Mouse (Mus musculus): ENCODE measurements around the gene Ift52. TPM values are rescaled to one million over a fixed set of nuclear protein-coding genes. Genes with fewer than 3 reads are reported as not detected.

Gene Ift52
- total RNA-seq, 2 experiments from 2014 or later: 21.4 to 23.4 TPM

DNA sequence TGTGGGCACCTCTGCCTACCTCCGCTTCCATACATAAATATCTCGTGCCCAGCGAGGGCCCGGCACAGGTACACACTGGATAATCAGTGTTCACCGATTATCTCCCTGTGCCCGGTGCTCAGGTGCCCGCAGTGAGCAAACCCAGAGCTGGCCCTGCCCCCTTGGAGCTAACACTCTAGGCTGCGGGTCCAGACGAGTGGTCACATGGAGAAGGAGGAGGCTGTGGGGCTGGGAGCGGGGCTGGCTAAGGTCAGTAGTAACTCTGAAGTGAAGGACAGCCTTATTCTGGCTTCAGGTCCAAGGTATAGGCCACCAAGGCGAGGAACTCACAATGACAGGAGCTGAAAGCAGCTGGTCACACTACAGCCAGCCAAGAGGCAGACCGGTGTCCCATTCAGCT, 57.7 kb downstream of the Ift52 start:
- DNase-seq: no peak

DNA sequence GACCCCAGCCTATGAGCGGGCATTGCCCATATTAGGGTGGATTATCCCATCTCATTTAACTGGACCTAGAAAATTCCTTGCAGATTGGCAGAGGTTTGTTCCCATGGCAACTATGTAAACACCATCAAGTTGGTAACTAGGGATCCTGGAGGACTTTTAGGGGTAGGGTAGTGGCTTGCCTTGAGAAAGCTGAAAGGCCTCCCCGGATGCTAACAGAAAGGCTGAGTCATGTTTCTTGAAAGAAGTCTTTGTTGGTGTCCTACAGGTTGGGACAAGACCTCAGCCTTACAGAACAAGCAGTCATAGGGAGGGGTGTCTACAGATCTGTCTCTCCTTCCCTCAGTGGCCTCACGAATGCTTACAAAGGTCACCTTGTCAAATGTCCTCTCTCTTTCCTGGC, 58.1 kb downstream of the Ift52 start:
- DNase-seq: no peak

GRCm38 (mm10) chr2:163079041-163079440, 61.9 kb downstream of the Ift52 start:
- DNase-seq: no peak

DNA sequence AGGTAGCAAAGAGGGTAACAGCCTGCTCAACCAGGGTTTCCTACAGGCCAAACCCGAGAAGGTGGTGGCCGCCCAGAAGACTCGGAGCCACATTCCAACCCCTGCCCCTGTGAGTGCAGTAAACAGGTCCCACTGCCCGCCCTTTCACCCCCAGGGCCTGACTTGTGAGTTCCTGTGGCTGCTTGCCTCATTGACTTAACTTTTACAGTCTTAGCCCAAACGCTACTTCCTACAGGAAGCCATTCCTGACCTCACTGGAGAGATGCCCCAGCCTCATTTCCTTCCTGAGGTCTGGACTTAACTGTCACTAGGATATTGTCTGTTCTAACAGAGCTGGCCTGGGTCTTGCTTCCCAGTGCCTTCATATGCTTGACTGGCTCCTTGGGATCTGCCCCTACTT, 65.4 kb downstream of the Ift52 start:
- DNase-seq: no peak

- DNase-seq: no peak
Observed at GRCm38 (mm10) chr2:163084519-163084918, 67.4 kb downstream of the Ift52 start.

DNA sequence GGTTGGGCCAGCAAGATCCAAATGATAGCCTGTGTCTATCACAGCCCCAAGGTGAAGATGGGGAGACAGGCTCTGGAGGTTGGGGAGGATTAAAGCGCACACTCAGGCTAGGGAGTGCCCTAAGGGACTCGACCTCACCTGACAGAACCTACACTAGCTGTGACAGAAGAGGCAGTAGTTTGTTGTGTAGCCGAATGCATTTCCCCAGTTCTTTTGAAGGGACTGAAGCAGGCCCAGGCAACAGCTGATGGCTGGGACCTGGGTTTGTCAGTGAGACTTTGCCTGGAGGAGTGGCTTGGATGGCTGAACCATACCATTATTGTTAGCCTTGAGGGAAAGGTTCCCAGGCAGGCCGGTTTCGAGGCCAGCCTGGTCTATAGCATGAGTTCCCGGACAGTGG, 67.9 kb downstream of the Ift52 start:
- no peak for DNase-seq

- DNase-seq: no peak
Observed at GRCm38 (mm10) chr2:163086561-163086960, 69.4 kb downstream of the Ift52 start.

DNA sequence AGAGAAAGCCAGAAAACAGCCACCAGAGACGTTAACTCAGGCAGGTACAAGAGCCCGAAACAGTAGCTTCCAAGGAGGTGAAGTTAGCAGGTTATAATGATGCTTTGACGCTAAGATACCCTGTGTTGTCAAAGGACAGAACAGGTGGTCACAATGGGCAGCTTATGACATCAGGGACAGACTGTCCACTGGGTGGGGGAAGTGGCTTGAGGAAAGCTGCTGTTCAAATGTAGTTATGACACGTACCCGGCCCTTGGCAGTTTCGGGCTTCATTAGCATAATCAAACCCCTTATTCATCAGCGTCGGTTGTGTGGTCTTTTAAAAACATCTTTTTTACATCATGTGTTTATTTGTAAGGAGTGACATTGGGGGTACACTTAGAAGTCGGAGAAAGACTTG, 70.6 kb downstream of the Ift52 start, which contains the start of gene Gtsf1l:
Gene Gtsf1l, minus strand, starts transcription at position 128 of the 400 bp plus-strand sequence.
- DNase-seq: no peak

DNA sequence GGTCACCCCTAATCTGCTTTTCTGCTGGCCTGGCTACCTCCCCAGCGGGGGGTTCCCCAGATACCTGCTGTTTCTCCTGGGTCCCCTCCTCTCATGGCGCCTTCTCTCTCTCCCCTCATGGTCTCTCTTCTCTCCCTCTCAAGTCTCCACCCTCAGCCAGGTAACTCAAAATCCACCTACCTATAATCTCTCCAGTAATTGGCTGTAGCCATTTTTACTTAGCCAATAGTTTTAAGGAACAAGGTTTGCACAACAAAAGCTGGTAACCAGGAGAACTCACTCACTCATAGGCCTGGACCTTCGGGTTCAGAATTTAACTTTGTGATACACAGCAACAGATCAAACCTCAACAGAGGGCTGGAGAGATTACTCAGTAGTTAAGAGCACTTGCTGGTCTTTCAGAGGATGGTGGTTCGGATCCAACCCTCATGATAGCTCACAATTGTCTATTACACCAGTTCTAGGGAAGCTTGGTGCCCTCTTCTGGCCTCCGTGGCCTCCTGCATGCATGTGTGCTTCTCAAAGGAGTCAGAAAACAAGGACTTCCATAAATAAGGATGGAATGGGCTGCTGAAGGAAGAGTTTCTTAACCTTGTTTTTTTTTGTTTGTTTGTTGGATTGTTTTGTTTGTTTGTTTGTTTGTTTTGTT, 72.4 kb downstream of the Ift52 start:
- no peak for DNase-seq

DNA sequence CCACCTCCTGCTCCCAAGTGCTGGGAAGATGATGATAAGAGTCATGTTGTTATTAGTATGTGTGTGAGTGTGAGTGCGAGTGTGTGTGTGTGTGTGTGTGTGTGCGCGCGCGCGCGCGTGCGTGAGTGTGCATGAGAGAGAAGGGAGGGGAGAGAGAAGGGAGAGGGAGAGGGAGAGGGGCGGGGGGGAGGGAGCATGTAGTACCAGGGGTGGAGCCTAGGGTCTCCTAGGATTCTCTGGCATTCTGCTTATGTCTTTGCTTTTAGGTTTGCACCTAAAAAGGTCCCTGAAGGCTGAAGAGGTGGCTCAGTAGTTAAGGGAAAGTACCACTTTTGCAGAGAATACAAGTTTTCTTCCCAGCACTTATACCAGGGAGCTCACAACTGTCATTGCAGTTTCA, 77.8 kb downstream of the Ift52 start:
- no peak for DNase-seq

Small RNAs within 50 kb of the gene (microRNA-seq; reads per million reads assigned to microRNA genes)
- gene Gm22174 (0 reads per million in 2 experiments), gene Mir7003 (0 reads per million in 2 experiments)

Other genes starting within 250 kb of the Ift52 start
- 10 to 100 TPM; 61.5 to 68.1 TPM for gene Srsf6, start 85.8 kb upstream of the Ift52 start, total RNA-seq (2021)
- gene L3mbtl1, start 73.9 kb upstream of the Ift52 start, total RNA-seq (2021): not detected
- not detected for gene Sgk2, start 30.0 kb upstream of the Ift52 start, total RNA-seq (2021)
- gene Mybl2, start 37.3 kb downstream of the Ift52 start, total RNA-seq (2021): under 1 TPM in 1 of 2 experiments, not detected in 1; 0.18 TPM
- not detected for gene Gtsf1l, start 70.5 kb downstream of the Ift52 start, total RNA-seq (2021)
- 1 to 10 TPM; 1.1 to 1.2 TPM for gene Tox2, start 185.8 kb downstream of the Ift52 start, total RNA-seq (2021)

All from heart, adult 18-20 months (tissue).